Mouse (Mus musculus) midbrain, embryonic 12.5 days (tissue): ENCODE measurements around the gene Gm973. TPM values are rescaled to one million over a fixed set of nuclear protein-coding genes. Genes with fewer than 3 reads are reported as not detected.

Experiments
- ATAC-seq: fragments of 200-750 bp; cut with Nextera tagmentation; 2 replicates; pipeline ENCODE4 v1.8.0; 2017; ENCODE audit warnings: low read depth, moderate TSS enrichment, moderate library complexity; ENCODE audit not compliant: low FRiP score
- H3K27ac ChIP-seq: fragments of 300-500 bp; sonication (generic); replicated peaks from 2 replicates; pipeline ENCODE4 v1.5.1; 2016; ENCODE audit warnings: mild to moderate bottlenecking
- H3K27me3 ChIP-seq: fragments of 300-500 bp; sonication (generic); 2 replicates; pipeline ENCODE4 v1.6.1; 2016; ENCODE audit warnings: mild to moderate bottlenecking
- H3K36me3 ChIP-seq: fragments of 300-500 bp; sonication (generic); 2 replicates; pipeline ENCODE4 v1.6.1; 2016
- H3K4me1 ChIP-seq: fragments of 300-500 bp; sonication (generic); 2 replicates; pipeline ENCODE4 v1.6.1; 2016
- H3K4me2 ChIP-seq: fragments of 300-500 bp; sonication (generic); replicated peaks from 2 replicates; pipeline ENCODE4 v1.6.1; 2016; ENCODE audit warnings: mild to moderate bottlenecking, moderate library complexity
- H3K4me3 ChIP-seq: fragments of 300-500 bp; sonication (generic); 2 replicates; pipeline ENCODE4 v1.5.1; 2016; ENCODE audit warnings: mild to moderate bottlenecking
- H3K9ac ChIP-seq: fragments of 300-500 bp; sonication (generic); replicated peaks from 2 replicates; pipeline ENCODE4 v1.6.1; 2016; ENCODE audit warnings: mild to moderate bottlenecking, moderate library complexity
- H3K9me3 ChIP-seq: fragments of 300-500 bp; sonication (generic); 2 replicates; pipeline ENCODE4 v1.6.1; 2016; ENCODE audit warnings: mild to moderate bottlenecking
- WGBS: fragments of 180-500 bp; shearing (Covaris S2); methylation state at CpG from one replicate; pipeline ENCODE4 v1.1.7; 2016; 5-methylcytosine and 5-hydroxymethylcytosine counted together
- polyA plus RNA-seq: library from polyadenylated mRNA; unstranded; fragments of >200 nt; fragmentation: Nextera tagmentation; extraction: Ambion mirVana; gene quantifications from 2 replicates; pipeline ENCODE4 v1.2.1, GENCODE M21; 2016

The Gm973 gene
- polyA plus RNA-seq, 1 experiment from 2014 or later, result 6.7 TPM

DNA sequence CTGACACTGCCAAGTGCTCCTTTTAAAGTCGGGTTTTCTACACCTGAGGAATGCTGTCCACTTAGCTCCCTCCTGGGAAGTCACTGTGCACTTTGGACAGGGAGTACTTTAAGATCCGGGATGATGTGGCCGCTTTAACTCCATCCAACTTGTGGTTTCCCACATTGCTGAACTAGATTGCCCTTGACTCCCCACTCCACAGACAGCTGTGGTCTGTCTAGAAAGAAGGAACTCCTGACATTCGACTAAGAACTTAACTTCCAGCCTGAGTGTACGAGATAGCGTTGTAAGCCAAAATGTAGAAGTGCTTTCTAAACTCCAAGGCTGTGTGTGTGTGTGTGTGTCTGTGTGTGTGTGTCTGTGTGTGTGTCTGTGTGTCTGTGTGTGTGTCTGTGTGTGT lies 34.2 kb downstream of the Gm973 start:
- Histone ChIP-seq H3K4me1 (peaks cover 19% of the 10 kb centered on the region), H3K9ac (no peak overlapping the region), H3K36me3 (no peaks in the 10 kb centered on the region), H3K27me3 (peaks cover 11% of the 10 kb centered on the region; the same call in 1 of the 2 replicates), H3K4me3 (no peak overlapping the region), H3K27ac (no peak overlapping the region), H3K4me2 (no peak overlapping the region), H3K9me3 (no peaks in the 10 kb centered on the region)
- ATAC-seq, result no peak
- 77% methylated on average over 6 of the region's 6 CpGs for WGBS

DNA sequence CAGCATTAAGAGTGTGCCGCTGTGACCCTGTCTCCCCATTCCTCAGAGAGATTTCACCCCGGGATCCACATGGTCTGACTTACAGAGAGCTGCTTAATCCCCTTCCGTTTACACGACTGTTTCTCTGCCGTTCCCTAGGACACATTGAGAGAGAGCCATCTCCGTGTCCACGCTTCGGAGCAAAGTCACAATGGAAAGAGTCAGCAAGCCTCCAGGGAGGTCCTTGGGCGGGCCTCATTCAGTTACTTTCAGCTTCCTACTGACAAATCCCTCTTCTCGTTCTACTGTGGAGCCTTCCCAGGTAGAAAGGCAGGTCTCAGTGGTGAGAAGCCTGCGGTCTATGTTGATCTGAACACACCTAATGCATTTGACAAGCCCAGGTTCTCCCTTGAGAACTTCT lies 34.9 kb downstream of the Gm973 start:
- H3K4me3 ChIP-seq, result no peak overlapping the region
- ATAC-seq, result no peak
- peaks cover 19% of the 10 kb centered on the region for H3K4me1 ChIP-seq
- no peaks in the 10 kb centered on the region for H3K9me3 ChIP-seq
- no peak overlapping the region for H3K9ac ChIP-seq
- no peak overlapping the region for H3K27ac ChIP-seq
- H3K36me3 ChIP-seq, result no peaks in the 10 kb centered on the region
- peaks cover 11% of the 10 kb centered on the region; the same call in 1 of the 2 replicates for H3K27me3 ChIP-seq
- H3K4me2 ChIP-seq, result no peak overlapping the region
- 42% methylated on average over 11 of the region's 11 CpGs for WGBS

GRCm38 (mm10) chr1:59553708-59554107 lies 37.6 kb downstream of the Gm973 start:
- Histone ChIP-seq H3K27ac (0 out of 2 replicates have a peak overlapping the region, but pooled peaks have one; percentile 6), H3K9ac (no peak overlapping the region), H3K36me3 (no peaks in the 10 kb centered on the region), H3K9me3 (no peaks in the 10 kb centered on the region), H3K27me3 (peaks cover 11% of the 10 kb centered on the region; the same call in 1 of the 2 replicates), H3K4me3 (no peak overlapping the region), H3K4me2 (no peak overlapping the region), H3K4me1 (peaks cover 18% of the 10 kb centered on the region)
- 40% methylated on average over 5 of the region's 5 CpGs for WGBS
- ATAC-seq, result no peak; the same call in 1 of the 2 replicates

DNA sequence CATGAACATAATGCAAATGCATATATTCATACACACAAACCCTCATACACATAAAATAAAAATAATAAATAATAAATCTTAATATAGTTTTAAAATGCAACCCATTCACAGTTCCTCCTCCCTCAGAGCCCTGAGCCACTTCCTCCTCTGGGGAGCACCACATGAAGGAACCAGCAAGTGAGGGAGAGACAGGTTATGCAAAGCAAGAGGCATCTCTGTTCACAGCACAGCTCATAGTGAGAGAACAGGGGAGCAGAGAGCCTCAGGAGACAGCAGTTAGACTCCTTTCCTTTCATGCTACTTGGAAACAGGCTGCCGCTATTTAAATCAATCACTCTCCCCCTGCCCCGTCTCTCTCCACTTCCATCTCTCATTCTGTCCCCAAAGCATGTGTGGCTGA lies 47.5 kb downstream of the Gm973 start:
- 78% methylated on average over 2 of the region's 2 CpGs for WGBS
- no peaks in the 10 kb centered on the region for H3K4me1 ChIP-seq
- ATAC-seq, result no peak

GRCm38 (mm10) chr1:59565804-59566203 lies 49.7 kb downstream of the Gm973 start:
- Histone ChIP-seq H3K27ac (no peak overlapping the region), H3K27me3 (0 out of 2 replicates have a peak, but pooled peaks cover 6% of the 10 kb centered on the region), H3K4me1 (no peaks in the 10 kb centered on the region), H3K9me3 (no peaks in the 10 kb centered on the region), H3K9ac (no peak overlapping the region), H3K4me3 (no peak overlapping the region), H3K4me2 (no peak overlapping the region), H3K36me3 (no peaks in the 10 kb centered on the region)
- WGBS, result 87% methylated on average over 5 of the region's 5 CpGs
- no peak for ATAC-seq

More for the DNA sequence above, 47.5 kb downstream of the Gm973 start:
- no peak overlapping the region for H3K27ac ChIP-seq
- H3K36me3 ChIP-seq, result no peaks in the 10 kb centered on the region
- 0 out of 2 replicates have a peak, but pooled peaks cover 6% of the 10 kb centered on the region for H3K27me3 ChIP-seq
- no peak overlapping the region for H3K4me3 ChIP-seq
- no peak overlapping the region for H3K4me2 ChIP-seq
- H3K9me3 ChIP-seq, result no peaks in the 10 kb centered on the region
- H3K9ac ChIP-seq, result no peak overlapping the region

- no peaks in the 10 kb centered on the region for H3K36me3 ChIP-seq
- no peak overlapping the region for H3K27ac ChIP-seq
- H3K4me3 ChIP-seq, result no peak overlapping the region
- H3K27me3 ChIP-seq, result 0 out of 2 replicates have a peak, but pooled peaks cover 6% of the 10 kb centered on the region
- no peak for ATAC-seq
- H3K4me2 ChIP-seq, result no peak overlapping the region
- 77% methylated on average over 7 of the region's 7 CpGs for WGBS
- no peaks in the 10 kb centered on the region for H3K9me3 ChIP-seq
- H3K4me1 ChIP-seq, result no peaks in the 10 kb centered on the region
- H3K9ac ChIP-seq, result no peak overlapping the region
These were observed 50.2 kb downstream of the Gm973 start for GRCm38 (mm10) chr1:59566281-59566680.

DNA sequence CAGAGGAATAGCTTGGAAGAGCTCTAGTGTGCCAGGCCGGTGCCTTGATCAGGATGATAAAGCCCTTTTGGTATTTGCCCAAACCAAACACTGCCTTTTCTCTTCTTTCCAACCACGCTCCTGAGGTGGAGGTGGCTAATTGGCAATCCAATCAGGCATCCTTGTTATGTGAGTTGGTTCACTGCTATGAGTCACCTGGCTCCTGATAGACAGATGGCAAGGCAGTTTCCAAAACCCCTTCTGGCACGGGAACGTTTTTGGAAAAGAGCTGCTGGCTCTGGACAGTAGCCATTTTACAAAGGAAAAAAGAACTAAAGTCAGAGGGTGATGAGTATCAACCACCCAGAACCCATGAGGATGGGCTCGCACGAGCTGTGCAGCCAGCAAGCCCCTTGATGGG lies 50.9 kb downstream of the Gm973 start:
- ATAC-seq, result no peak

DNA sequence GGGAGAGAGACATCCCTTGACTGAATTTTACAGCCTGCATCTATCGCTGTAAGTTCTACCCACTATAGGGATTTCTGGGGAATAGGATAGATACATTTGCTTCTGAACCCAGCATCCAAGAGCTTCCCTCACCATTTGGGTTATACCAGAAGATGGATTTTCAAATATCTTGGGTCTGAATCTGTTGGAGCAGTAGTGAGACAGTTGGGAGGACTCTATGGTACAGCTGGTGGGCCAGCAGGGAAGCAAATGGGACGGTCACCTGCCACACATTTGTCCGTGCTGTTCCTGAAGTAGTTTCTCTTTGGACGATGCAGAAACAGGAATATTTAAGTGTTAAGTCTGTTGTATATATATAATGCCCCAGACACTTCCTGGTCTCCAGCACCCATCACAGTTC lies 51.5 kb downstream of the Gm973 start:
- no peak for ATAC-seq
- Histone ChIP-seq H3K4me1 (no peaks in the 10 kb centered on the region), H3K36me3 (no peaks in the 10 kb centered on the region), H3K9ac (no peak overlapping the region), H3K9me3 (no peaks in the 10 kb centered on the region), H3K4me3 (no peak overlapping the region), H3K4me2 (no peak overlapping the region), H3K27ac (no peak overlapping the region), H3K27me3 (0 out of 2 replicates have a peak, but pooled peaks cover 6% of the 10 kb centered on the region)
- WGBS, result 85% methylated on average over 4 of the region's 4 CpGs

More for the DNA sequence above, 50.9 kb downstream of the Gm973 start:
- Histone ChIP-seq H3K27me3 (0 out of 2 replicates have a peak, but pooled peaks cover 6% of the 10 kb centered on the region), H3K9ac (no peak overlapping the region), H3K27ac (no peak overlapping the region), H3K36me3 (no peaks in the 10 kb centered on the region), H3K9me3 (no peaks in the 10 kb centered on the region), H3K4me2 (no peak overlapping the region), H3K4me1 (no peaks in the 10 kb centered on the region), H3K4me3 (no peak overlapping the region)
- WGBS, result 79% methylated on average over 6 of the region's 6 CpGs

DNA sequence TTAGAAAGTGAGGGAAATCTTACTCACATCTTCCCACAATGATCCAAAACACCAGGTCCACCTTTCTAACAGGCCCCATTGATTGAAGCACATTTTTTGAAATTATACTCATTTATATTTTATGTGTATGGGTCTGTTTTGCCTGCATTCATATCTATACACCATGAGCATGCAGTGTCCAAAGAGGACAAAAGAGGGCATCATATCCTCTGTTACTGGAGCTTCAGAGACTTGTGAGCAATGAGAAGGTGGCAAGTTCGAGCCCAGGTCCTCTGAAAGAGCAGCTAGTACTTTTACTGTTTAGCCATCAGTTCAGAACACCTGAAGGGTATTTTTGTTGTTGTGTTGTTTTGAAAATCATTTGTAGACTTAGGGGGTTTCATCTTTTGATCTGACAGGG lies 52.2 kb downstream of the Gm973 start:
- Histone ChIP-seq H3K4me2 (no peak overlapping the region), H3K27me3 (0 out of 2 replicates have a peak, but pooled peaks cover 6% of the 10 kb centered on the region), H3K4me1 (no peaks in the 10 kb centered on the region), H3K27ac (no peak overlapping the region), H3K36me3 (no peaks in the 10 kb centered on the region), H3K9ac (no peak overlapping the region), H3K4me3 (no peak overlapping the region), H3K9me3 (no peaks in the 10 kb centered on the region)
- no peak for ATAC-seq
- WGBS, result 92% methylated on average over 1 of the region's 1 CpGs

- Histone ChIP-seq H3K36me3 (no peaks in the 10 kb centered on the region), H3K9me3 (no peaks in the 10 kb centered on the region), H3K4me2 (no peak overlapping the region), H3K4me3 (no peak overlapping the region), H3K4me1 (peaks cover 7% of the 10 kb centered on the region; the same call in 1 of the 2 replicates), H3K27ac (no peak overlapping the region), H3K9ac (no peak overlapping the region), H3K27me3 (0 out of 2 replicates have a peak, but pooled peaks cover 6% of the 10 kb centered on the region)
- ATAC-seq, result no peak
- 89% methylated on average over 5 of the region's 5 CpGs for WGBS
These were observed 53.2 kb downstream of the Gm973 start for GRCm38 (mm10) chr1:59569301-59569700.

DNA sequence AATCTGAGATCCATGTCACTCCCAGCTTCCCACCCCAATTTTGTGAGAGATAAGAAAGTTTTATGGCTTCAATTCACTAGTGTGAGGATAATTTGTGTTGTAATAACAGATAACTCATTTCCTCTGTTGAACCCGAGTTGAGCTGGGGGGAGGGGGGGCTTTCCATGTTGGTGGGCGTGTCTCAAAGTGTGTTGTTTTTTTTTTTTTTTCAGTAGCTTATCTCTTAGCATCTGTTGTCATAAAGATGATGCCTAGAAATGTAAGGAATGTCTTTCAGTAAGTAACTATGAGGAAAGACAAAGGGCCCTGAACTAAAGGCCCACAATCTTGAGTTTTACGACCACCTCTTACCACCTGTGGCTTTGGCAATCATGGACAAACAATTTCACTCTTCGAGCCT lies 54.7 kb downstream of the Gm973 start:
- no peak overlapping the region for H3K4me2 ChIP-seq
- no peaks in the 10 kb centered on the region for H3K9me3 ChIP-seq
- H3K9ac ChIP-seq, result no peak overlapping the region
- H3K4me1 ChIP-seq, result peaks cover 17% of the 10 kb centered on the region; the same call in 1 of the 2 replicates
- WGBS, result 91% methylated on average over 4 of the region's 4 CpGs
- H3K4me3 ChIP-seq, result no peak overlapping the region
- no peak overlapping the region for H3K27ac ChIP-seq
- ATAC-seq, result no peak
- 0 out of 2 replicates have a peak, but pooled peaks cover 6% of the 10 kb centered on the region for H3K27me3 ChIP-seq
- no peaks in the 10 kb centered on the region for H3K36me3 ChIP-seq

GRCm38 (mm10) chr1:59571502-59571901 lies 55.4 kb downstream of the Gm973 start:
- H3K27me3 ChIP-seq, result peaks cover 4% of the 10 kb centered on the region; the same call in 1 of the 2 replicates
- H3K9me3 ChIP-seq, result no peaks in the 10 kb centered on the region
- 91% methylated on average over 3 of the region's 3 CpGs for WGBS
- H3K27ac ChIP-seq, result no peak overlapping the region
- H3K9ac ChIP-seq, result no peak overlapping the region
- no peaks in the 10 kb centered on the region for H3K36me3 ChIP-seq
- H3K4me2 ChIP-seq, result no peak overlapping the region
- peaks cover 20% of the 10 kb centered on the region; the same call in 1 of the 2 replicates for H3K4me1 ChIP-seq
- no peak overlapping the region for H3K4me3 ChIP-seq
- ATAC-seq, result no peak
